16 mouse cellular contexts compared by ENCODE assay signal in the genomic region with DNA sequence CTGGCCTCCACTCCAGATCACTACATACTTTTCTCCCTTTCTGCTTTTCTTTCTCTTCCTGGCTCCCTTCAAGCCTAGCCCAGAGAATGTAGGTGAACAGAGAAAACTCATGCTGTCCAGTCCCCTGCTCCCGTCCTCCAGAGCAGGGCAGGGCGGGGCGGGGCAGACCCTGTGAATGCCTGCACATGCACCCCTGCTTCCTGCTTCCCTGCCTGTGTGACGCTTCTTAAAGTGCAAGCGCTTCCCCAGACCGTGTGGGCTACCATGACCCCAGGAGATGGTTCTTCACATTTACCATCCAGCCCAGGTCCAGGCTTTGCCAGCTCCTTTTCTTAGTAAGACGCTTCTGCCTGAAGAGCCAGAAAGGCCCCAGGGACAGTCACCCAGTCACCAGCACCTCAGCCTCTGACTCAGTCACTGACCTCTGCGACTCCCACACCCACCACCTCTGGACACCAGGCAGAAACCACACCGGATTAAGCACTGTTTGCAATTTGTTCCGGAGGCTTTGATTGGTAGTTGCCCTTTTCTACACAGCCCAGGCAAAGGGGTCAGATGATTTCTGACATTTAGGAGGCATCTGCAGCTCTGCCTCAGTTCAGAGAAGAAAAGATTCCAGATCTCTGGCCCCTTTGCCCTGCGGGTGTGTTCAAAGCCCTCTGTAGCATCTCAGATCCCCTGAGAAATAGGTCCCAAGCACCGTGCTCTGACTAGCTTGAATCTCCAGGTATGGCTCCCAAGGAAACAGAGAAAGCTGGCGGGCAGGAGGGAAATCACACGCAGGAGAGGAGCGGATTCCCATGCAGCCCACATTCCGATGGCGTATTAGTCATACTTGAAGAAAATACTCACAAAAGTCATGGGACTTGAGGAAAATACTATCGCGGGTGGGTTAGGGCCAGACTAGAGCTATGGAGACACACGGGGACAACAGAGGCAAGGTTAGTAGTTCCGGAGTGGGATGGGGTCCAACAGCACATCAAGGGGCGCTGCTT. TPM values are rescaled to one million over a fixed set of nuclear protein-coding genes. Genes with fewer than 3 reads are reported as not detected.
A peak's percentile ranks its signal among the peaks of the same experiment; 100 is the strongest.
DNase-seq lines count a peak whose midpoint lies in the region; ATAC-seq and TF ChIP-seq lines count a peak whose summit lies in the region.
"Had no signal": no experiment of that assay in that cellular context is flagged by ENCODE, and none has a peak within 500 bp of the region (broad histone marks: within the 10 kb centered on the region; RNA-seq: fewer than 3 reads in every experiment).

No protein-coding gene starts in this region.

- peaks cover 13% of the 10 kb centered on the region; the same call in 1 of the 2 replicates for H3K36me3 ChIP-seq in hindbrain, embryonic 10.5 days
- no peaks in the 10 kb centered on the region for H3K36me3 ChIP-seq in hindbrain, embryonic 16.5 days (ENCODE audit: control insufficient read depth, insufficient read depth, low read length)
- H3K36me3 ChIP-seq in C2C12 (ENCODE audit: control insufficient read depth, insufficient read depth): no peaks in the 10 kb centered on the region
- H3K36me3 ChIP-seq in liver, embryonic 11.5 days (ENCODE audit: control insufficient read depth, insufficient read depth, low read length): no peaks in the 10 kb centered on the region
- H3K36me3 ChIP-seq: heart, embryonic 12.5 days; intestine, embryonic 15.5 days; lung, embryonic 15.5 days; stomach, embryonic 15.5 days had no signal

- no peak for TF ChIP-seq CTCF in C2C12 (IDR thresholded peaks at IDR 0.05; ENCODE audit: control insufficient read depth, insufficient read depth, insufficient read length)

- no peak for ATAC-seq in hindbrain, embryonic 16.5 days
- no peak for ATAC-seq in liver, embryonic 11.5 days (replicated peaks; ENCODE audit: low FRiP score)
- ATAC-seq: forebrain, postnatal 0 days; intestine, embryonic 15.5 days had no signal

- H3K4me3 ChIP-seq in hindbrain, embryonic 10.5 days: no peak overlapping the region
- H3K4me3 ChIP-seq in hindbrain, embryonic 16.5 days (ENCODE audit: low read length): no peak overlapping the region
- H3K4me3 ChIP-seq in C2C12 (ENCODE audit: insufficient read depth, poor library complexity, severe bottlenecking): no peak overlapping the region
- no peak overlapping the region for H3K4me3 ChIP-seq in liver, embryonic 11.5 days (ENCODE audit: low read depth, low read length)
- H3K4me3 ChIP-seq: heart, embryonic 12.5 days; intestine, embryonic 15.5 days; lung, embryonic 15.5 days; stomach, embryonic 15.5 days had no signal

- 60% methylated on average over 22 of the region's 22 CpGs for WGBS in hindbrain, embryonic 10.5 days
- 67% methylated on average over 22 of the region's 22 CpGs for WGBS in hindbrain, embryonic 16.5 days
- 65% methylated on average over 22 of the region's 22 CpGs for WGBS in liver, embryonic 11.5 days

- H3ac ChIP-seq in C2C12 (ENCODE audit: control insufficient read depth, insufficient read length, low read depth): no peak overlapping the region

- no peaks in the 10 kb centered on the region for H3K79me2 ChIP-seq in C2C12 (ENCODE audit: control insufficient read depth, insufficient read depth)

- H3K27ac ChIP-seq in hindbrain, embryonic 10.5 days: 0 out of 2 replicates have a peak overlapping the region, but pooled peaks have one; percentile 20
- no peak overlapping the region for H3K27ac ChIP-seq in hindbrain, embryonic 16.5 days (ENCODE audit: low read depth, low read length)
- H3K27ac ChIP-seq in liver, embryonic 11.5 days (ENCODE audit: low read depth, low read length): no peak overlapping the region
- H3K27ac ChIP-seq: intestine, embryonic 15.5 days; lung, embryonic 15.5 days; stomach, embryonic 15.5 days had no signal

- H3K9ac ChIP-seq in hindbrain, embryonic 16.5 days (ENCODE audit: low read depth, low read length): no peak overlapping the region
- H3K9ac ChIP-seq in liver, embryonic 11.5 days (ENCODE audit: low read depth, low read length): no peak overlapping the region
- H3K9ac ChIP-seq: forebrain, postnatal 0 days; heart, embryonic 12.5 days; intestine, embryonic 15.5 days; lung, embryonic 15.5 days; stomach, embryonic 15.5 days had no signal

- DNase-seq in hindbrain, embryonic 10.5 days (ENCODE audit: low spot score): no peak
- DNase-seq in brain, adult 2 months (ENCODE audit: low read depth, low spot score): peak; percentile 50
- DNase-seq in thymus, postnatal 14 days: peak; percentile 61
- no peak for DNase-seq in gastrocnemius, postnatal 4 days (ENCODE audit: low spot score in 2 of 2)
- no peak for DNase-seq in liver, embryonic 11.5 days (ENCODE audit: low spot score)
- DNase-seq: cerebellum, adult 8-10 months; forebrain, postnatal 0 days; gastrocnemius, postnatal 25 days; kidney, postnatal 10 days; layer of hippocampus, adult 9-11 months had no signal

- no peaks in the 10 kb centered on the region for H3K79me3 ChIP-seq in C2C12 (ENCODE audit: low read depth)

- H3K4me2 ChIP-seq in hindbrain, embryonic 16.5 days (ENCODE audit: low read length): no peak overlapping the region
- H3K4me2 ChIP-seq in liver, embryonic 11.5 days: no peak overlapping the region
- H3K4me2 ChIP-seq: heart, embryonic 12.5 days; intestine, embryonic 15.5 days; lung, embryonic 15.5 days; stomach, embryonic 15.5 days had no signal

- H3K9me3 ChIP-seq in hindbrain, embryonic 10.5 days: no peaks in the 10 kb centered on the region
- H3K9me3 ChIP-seq in hindbrain, embryonic 16.5 days (ENCODE audit: control insufficient read depth, low read length): no peaks in the 10 kb centered on the region
- no peaks in the 10 kb centered on the region for H3K9me3 ChIP-seq in liver, embryonic 11.5 days (ENCODE audit: control insufficient read depth, low read length)
- H3K9me3 ChIP-seq: heart, embryonic 12.5 days; intestine, embryonic 15.5 days; lung, embryonic 15.5 days; stomach, embryonic 15.5 days had no signal

- H3K4me1 ChIP-seq in hindbrain, embryonic 10.5 days (replicated peaks): peaks cover 17% of the 10 kb centered on the region
- H3K4me1 ChIP-seq in hindbrain, embryonic 16.5 days (ENCODE audit: control insufficient read depth, insufficient read depth, low read depth, low read length): no peaks in the 10 kb centered on the region
- H3K4me1 ChIP-seq in liver, embryonic 11.5 days (replicated peaks; ENCODE audit: control insufficient read depth, insufficient read depth, low read length): no peaks in the 10 kb centered on the region
- H3K4me1 ChIP-seq: heart, embryonic 12.5 days; intestine, embryonic 15.5 days; lung, embryonic 15.5 days; stomach, embryonic 15.5 days had no signal

- no peaks in the 10 kb centered on the region for H3K27me3 ChIP-seq in hindbrain, embryonic 10.5 days (ENCODE audit: insufficient read depth, poor library complexity, severe bottlenecking)
- no peaks in the 10 kb centered on the region for H3K27me3 ChIP-seq in hindbrain, embryonic 16.5 days (replicated peaks; ENCODE audit: control insufficient read depth, insufficient read depth, low read length)
- H3K27me3 ChIP-seq in C2C12 (ENCODE audit: control insufficient read depth, insufficient read depth, insufficient read length): no peaks in the 10 kb centered on the region
- no peaks in the 10 kb centered on the region for H3K27me3 ChIP-seq in liver, embryonic 11.5 days (replicated peaks; ENCODE audit: control insufficient read depth, insufficient read depth, low read length)
- H3K27me3 ChIP-seq: heart, embryonic 12.5 days; intestine, embryonic 15.5 days; lung, embryonic 15.5 days; stomach, embryonic 15.5 days had no signal

TF ChIP-seq in C2C12, 6 proteins besides CTCF, POLR2A, EP300 and RAD21:
- TF ChIP-seq USF1 (IDR thresholded peaks at IDR 0.05; ENCODE audit: low read depth) (peak; percentile 1), FOSL1 (IDR thresholded peaks at IDR 0.05; ENCODE audit: insufficient read depth, low read length, poor library complexity, severe bottlenecking) (peak; percentile 6), MYOG (IDR thresholded peaks at IDR 0.05; ENCODE audit: control insufficient read depth, extremely low read depth, insufficient read length) (no peak)

RNA-seq across cellular contexts. Expression of gene Slc37a2, which starts 23.0 kb away (rescaled TPM):
- polyA plus RNA-seq in hindbrain, embryonic 10.5 days (2016; fragmentation: Nextera tagmentation; extraction: Ambion mirVana): 2.0 and 2.4 TPM in 2 replicates
- 1.9 and 2.6 TPM in 2 replicates for polyA plus RNA-seq in hindbrain, embryonic 16.5 days (2015; fragmentation: Nextera tagmentation; extraction: Ambion mirVana)
- polyA plus RNA-seq in C2C12 (2012; fragmentation: generic; extraction: Trizol): 4.2 TPM
- 1 to 10 TPM; 4.1 to 4.4 TPM for total RNA-seq in gastrocnemius, postnatal 4 days (2021)
- polyA plus RNA-seq in liver, embryonic 11.5 days (2014; fragmentation: Nextera tagmentation; extraction: Ambion mirVana): 1.7 and 2.0 TPM in 2 replicates

RNA-seq across cellular contexts. Expression of gene Tmem218, which starts 24.5 kb away (rescaled TPM):
- polyA plus RNA-seq in hindbrain, embryonic 10.5 days (2016; fragmentation: Nextera tagmentation; extraction: Ambion mirVana): 14.0 and 14.4 TPM in 2 replicates
- polyA plus RNA-seq in hindbrain, embryonic 16.5 days (2015; fragmentation: Nextera tagmentation; extraction: Ambion mirVana): 10.1 and 11.0 TPM in 2 replicates
- polyA plus RNA-seq in C2C12 (2012; fragmentation: generic; extraction: Trizol): 3.4 TPM
- 1 to 10 TPM; 3.8 to 4.2 TPM for total RNA-seq in gastrocnemius, postnatal 4 days (2021)
- 5.8 and 6.7 TPM in 2 replicates for polyA plus RNA-seq in liver, embryonic 11.5 days (2014; fragmentation: Nextera tagmentation; extraction: Ambion mirVana)

Comparison
In these comparisons a context has a peak if more than half of its experiments do, and no peak if none do; other contexts are left out.
1. DNase-seq: peak in brain, adult 2 months (single experiment) and thymus, postnatal 14 days (single experiment); none in hindbrain, embryonic 10.5 days (single experiment), gastrocnemius, postnatal 4 days (0 of 2) and liver, embryonic 11.5 days (single experiment).